Mouse (Mus musculus): Measurements from ENCODE around the gene Ppp1r12c. TPM values are rescaled to one million over a fixed set of nuclear protein-coding genes. Genes with fewer than 3 reads are reported as not detected.
"Not testable (repeated sequence)": the region's sequence is repeated elsewhere in the genome, so short reads cannot be mapped to it uniquely, and the experiment has no call there.

The Ppp1r12c gene
- polyA plus RNA-seq, 1 experiment, result 54.6 TPM

DNA sequence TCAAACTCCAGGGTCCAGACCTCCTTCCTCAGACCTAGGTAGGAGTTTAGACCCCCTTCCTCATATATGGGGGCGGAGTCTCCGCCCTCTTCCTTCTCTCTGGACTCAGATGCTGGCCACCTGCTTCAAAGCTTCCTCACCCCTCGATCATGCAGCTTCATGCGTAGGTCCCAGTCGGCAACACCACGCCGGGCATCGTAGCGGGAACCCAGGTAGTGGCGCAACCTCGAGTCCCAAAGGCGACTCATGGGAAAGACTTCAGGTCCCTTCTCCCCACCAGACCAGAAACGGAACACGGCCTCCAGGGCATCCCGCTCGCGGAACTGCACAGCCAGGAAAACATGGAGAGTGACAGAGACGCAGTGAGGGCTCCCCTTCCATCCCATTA is 25.8 kb upstream of the Ppp1r12c start:
- Histone ChIP-seq H3K79me2 (ENCODE audit: control insufficient read depth, insufficient read depth) (no peaks in the 10 kb centered on the region), H3K27me3 (ENCODE audit: control insufficient read depth, insufficient read depth, insufficient read length) (no peaks in the 10 kb centered on the region), H3K36me3 (ENCODE audit: control insufficient read depth, insufficient read depth) (no peaks in the 10 kb centered on the region), H3K4me3 (ENCODE audit: insufficient read depth, poor library complexity, severe bottlenecking) (no peak overlapping the region), H3K79me3 (ENCODE audit: low read depth) (no peaks in the 10 kb centered on the region), H3ac (ENCODE audit: control insufficient read depth, insufficient read length, low read depth) (no peak overlapping the region)
- TF ChIP-seq FOSL1 (IDR thresholded peaks at IDR 0.05; ENCODE audit: insufficient read depth, low read length, poor library complexity, severe bottlenecking) (no peak), MYOG (IDR thresholded peaks at IDR 0.05; ENCODE audit: control insufficient read depth, extremely low read depth, insufficient read length) (no peak), CEBPB (IDR thresholded peaks at IDR 0.05; ENCODE audit: low read depth) (no peak), CTCF (IDR thresholded peaks at IDR 0.05; ENCODE audit: control insufficient read depth, insufficient read depth, insufficient read length) (no peak), MAX (IDR thresholded peaks at IDR 0.05) (no peak)

DNA sequence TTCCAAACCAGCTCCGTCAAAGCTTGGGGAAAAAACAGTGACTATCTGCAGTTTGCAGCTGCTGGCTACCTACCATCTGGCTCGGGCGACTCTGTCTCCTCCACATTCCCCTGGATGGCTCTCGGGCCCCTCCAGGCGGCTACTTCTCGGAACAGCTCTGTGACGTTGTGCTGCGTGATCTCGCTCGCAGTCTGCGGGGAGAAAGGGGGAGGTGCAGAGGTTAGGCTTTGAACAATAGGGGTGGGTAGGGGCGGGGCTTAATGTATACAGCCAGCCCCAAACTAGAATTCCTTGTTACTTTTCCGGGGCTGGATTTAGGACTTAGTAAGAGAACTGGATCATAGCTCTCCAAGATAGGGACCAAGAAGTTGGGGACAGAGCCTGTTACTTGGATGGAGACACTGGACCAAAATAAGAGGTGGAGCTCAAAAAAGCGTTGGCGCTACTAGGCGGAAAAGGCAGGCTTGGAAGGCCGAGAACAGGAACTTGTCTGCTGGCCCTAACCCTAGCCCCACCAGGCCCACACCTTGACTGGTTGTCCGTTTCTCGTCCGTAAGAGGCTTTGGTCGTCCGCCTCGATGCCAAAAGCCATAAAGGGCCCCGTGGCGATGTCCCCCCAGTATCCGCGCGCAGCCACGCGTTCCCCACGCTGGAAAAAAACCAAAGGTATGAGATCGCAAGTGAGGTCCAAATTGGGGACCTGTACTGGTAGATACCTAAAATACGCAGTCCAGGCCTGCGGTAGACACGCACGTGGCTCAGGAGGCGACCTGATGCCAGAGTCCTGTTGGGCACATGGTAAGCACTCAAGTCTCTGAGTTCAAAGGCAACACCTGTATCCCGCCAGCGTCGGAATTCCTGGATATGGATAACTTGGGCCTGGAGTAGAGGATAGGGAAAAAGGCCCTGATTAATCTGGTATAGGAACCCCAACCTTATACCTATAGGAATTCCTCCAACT is 25.1 kb upstream of the Ppp1r12c start:
- H3K27me3 ChIP-seq (ENCODE audit: control insufficient read depth, insufficient read depth, insufficient read length), result no peaks in the 10 kb centered on the region
- no peaks in the 10 kb centered on the region for H3K36me3 ChIP-seq (ENCODE audit: control insufficient read depth, insufficient read depth)
- no peaks in the 10 kb centered on the region for H3K79me3 ChIP-seq (ENCODE audit: low read depth)
- no peak overlapping the region for H3K4me3 ChIP-seq (ENCODE audit: insufficient read depth, poor library complexity, severe bottlenecking)
- no peak overlapping the region for H3ac ChIP-seq (ENCODE audit: control insufficient read depth, insufficient read length, low read depth)
- TF ChIP-seq MYOG (IDR thresholded peaks at IDR 0.05; ENCODE audit: control insufficient read depth, extremely low read depth, insufficient read length) (no peak), MYOD1 (IDR thresholded peaks at IDR 0.05; ENCODE audit: control insufficient read depth, insufficient read length, low read depth) (no peak), USF1 (IDR thresholded peaks at IDR 0.05; ENCODE audit: low read depth) (no peak), FOSL1 (IDR thresholded peaks at IDR 0.05; ENCODE audit: insufficient read depth, low read length, poor library complexity, severe bottlenecking) (no peak), CEBPB (IDR thresholded peaks at IDR 0.05; ENCODE audit: low read depth) (no peak), MAX (IDR thresholded peaks at IDR 0.05) (no peak), CTCF (IDR thresholded peaks at IDR 0.05; ENCODE audit: control insufficient read depth, insufficient read depth, insufficient read length) (peak; percentile 65)
- no peaks in the 10 kb centered on the region for H3K79me2 ChIP-seq (ENCODE audit: control insufficient read depth, insufficient read depth)

DNA sequence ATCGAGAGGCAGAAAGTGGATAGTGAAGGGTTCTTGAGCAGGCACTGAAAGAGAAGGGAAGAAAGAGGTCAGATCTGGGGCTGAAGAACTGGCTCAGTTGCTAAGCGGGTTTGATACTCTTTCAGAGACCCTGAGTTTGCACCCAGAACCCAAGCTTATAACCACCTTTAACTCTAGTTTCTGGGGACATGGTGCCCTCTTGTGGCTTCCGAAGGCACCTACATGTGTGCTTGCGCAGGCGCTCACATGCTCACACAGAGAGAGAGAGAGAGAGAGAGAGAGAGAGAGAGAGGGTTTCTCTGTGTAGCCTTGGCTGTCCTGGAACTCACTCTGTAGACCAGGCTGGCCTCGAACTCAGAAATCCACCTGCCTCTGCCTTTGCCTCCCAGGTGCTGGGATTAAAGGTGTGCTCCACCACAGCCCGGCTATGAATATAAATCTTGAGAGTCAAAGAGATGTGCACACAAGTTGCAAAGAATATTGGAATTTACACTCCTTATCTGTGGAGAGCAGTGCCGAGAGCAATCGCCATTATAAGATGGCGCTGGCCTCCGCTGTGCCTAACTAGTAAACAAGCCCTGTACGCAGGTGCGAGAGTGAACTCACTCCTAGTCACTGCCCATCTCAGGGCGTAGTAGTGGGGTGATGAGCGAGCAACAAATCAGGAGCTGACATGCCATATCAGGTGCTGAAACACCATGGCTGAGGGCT is 22.9 kb upstream of the Ppp1r12c start, which contains the start of gene Tnni3:
Tnni3 (minus strand) TSS at position 18 of the 711 bp plus-strand sequence.
- not testable (repeated sequence) for H3K4me3 ChIP-seq (ENCODE audit: insufficient read depth, poor library complexity, severe bottlenecking); H3ac ChIP-seq (ENCODE audit: control insufficient read depth, insufficient read length, low read depth); H3K79me3 ChIP-seq (ENCODE audit: low read depth); H3K36me3 ChIP-seq (ENCODE audit: control insufficient read depth, insufficient read depth); H3K79me2 ChIP-seq (ENCODE audit: control insufficient read depth, insufficient read depth); H3K27me3 ChIP-seq (ENCODE audit: control insufficient read depth, insufficient read depth, insufficient read length)
- TF ChIP-seq CTCF (IDR thresholded peaks at IDR 0.05; ENCODE audit: control insufficient read depth, insufficient read depth, insufficient read length), result peak; percentile 13

DNA sequence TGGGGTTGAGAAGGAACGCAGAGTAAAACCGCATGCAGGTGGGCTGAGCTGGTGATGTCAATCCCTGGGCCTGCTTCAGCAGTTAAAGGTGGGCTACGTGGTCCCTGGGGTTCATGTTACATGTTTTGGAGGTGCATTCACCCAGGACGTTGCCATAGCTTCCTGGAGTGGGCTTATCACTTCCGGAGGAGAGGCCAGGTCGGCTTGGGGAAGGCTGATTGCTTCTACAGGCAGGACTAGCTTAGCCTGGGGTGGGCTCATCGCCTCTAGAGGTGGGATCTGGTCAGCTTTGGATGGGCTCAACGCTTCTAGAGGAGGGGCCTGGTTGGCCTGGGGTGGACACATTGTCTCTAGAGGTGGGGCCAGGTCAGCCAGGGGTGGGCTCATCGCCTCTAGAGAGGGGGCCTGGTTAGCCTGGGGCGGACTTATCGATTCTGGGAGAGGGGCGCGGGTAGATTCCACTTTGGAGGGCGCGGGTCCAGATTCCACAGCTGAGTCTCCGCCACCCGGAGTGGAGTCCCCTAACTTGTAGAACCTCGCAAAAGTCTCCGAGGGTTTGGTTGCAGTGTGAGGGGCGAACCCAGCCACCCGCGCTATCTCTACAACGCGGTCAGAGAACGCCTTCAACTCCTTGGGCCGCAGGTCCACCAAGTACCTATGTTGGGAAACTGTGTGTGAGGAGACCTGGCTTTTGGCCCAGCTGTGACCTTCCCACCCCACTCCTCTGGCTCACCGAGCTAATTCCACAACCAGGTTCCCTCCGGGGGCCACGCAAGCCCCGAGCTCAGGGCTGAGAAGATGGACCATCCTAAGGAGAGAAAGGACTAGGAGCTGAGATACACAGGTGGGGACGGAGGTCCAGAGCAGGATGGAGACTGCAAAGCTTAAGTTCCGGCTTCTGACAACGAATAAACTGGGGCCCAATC is 22.0 kb upstream of the Ppp1r12c start:
- H3K79me3 ChIP-seq (ENCODE audit: low read depth), result no peaks in the 10 kb centered on the region

DNA sequence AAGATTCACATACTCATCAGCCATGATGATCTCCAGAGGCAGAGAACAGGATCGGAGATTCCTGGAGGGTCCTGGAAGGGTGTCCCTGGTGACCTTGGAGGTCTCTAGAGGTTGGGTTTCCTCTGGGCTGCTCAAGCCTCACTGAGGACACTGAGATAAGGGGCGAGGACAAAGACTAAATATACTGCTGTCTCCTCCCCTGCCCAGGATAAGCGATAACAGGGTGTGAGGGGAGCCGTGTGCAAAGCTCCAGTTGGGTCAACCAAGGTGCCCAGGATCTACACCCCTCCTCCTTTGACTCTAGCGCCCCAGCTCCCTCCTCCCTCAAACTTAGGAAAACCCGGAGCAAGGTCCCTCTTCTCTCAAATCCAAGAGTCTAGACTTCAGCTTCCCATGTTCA is 20.8 kb upstream of the Ppp1r12c start:
- no peaks in the 10 kb centered on the region for H3K79me3 ChIP-seq (ENCODE audit: low read depth)
- no peaks in the 10 kb centered on the region for H3K36me3 ChIP-seq (ENCODE audit: control insufficient read depth, insufficient read depth)
- no peak overlapping the region for H3ac ChIP-seq (ENCODE audit: control insufficient read depth, insufficient read length, low read depth)
- H3K79me2 ChIP-seq (ENCODE audit: control insufficient read depth, insufficient read depth), result no peaks in the 10 kb centered on the region
- TF ChIP-seq MYOD1 (IDR thresholded peaks at IDR 0.05; ENCODE audit: control insufficient read depth, insufficient read length, low read depth), result no peak
- TF ChIP-seq CEBPB (IDR thresholded peaks at IDR 0.05; ENCODE audit: low read depth), result no peak
- no peak for TF ChIP-seq MAX (IDR thresholded peaks at IDR 0.05)
- no peak for TF ChIP-seq MYOG (IDR thresholded peaks at IDR 0.05; ENCODE audit: control insufficient read depth, extremely low read depth, insufficient read length)
- no peak for TF ChIP-seq FOSL1 (IDR thresholded peaks at IDR 0.05; ENCODE audit: insufficient read depth, low read length, poor library complexity, severe bottlenecking)
- no peak for TF ChIP-seq USF1 (IDR thresholded peaks at IDR 0.05; ENCODE audit: low read depth)
- TF ChIP-seq CTCF (IDR thresholded peaks at IDR 0.05; ENCODE audit: control insufficient read depth, insufficient read depth, insufficient read length), result no peak
- no peaks in the 10 kb centered on the region for H3K27me3 ChIP-seq (ENCODE audit: control insufficient read depth, insufficient read depth, insufficient read length)
- H3K4me3 ChIP-seq (ENCODE audit: insufficient read depth, poor library complexity, severe bottlenecking), result no peak overlapping the region

More for the DNA sequence above, 22.0 kb upstream of the Ppp1r12c start:
- H3ac ChIP-seq (ENCODE audit: control insufficient read depth, insufficient read length, low read depth), result no peak overlapping the region
- H3K4me3 ChIP-seq (ENCODE audit: insufficient read depth, poor library complexity, severe bottlenecking), result no peak overlapping the region
- no peak for TF ChIP-seq MYOG (IDR thresholded peaks at IDR 0.05; ENCODE audit: control insufficient read depth, extremely low read depth, insufficient read length)
- TF ChIP-seq USF1 (IDR thresholded peaks at IDR 0.05; ENCODE audit: low read depth), result no peak
- no peak for TF ChIP-seq CTCF (IDR thresholded peaks at IDR 0.05; ENCODE audit: control insufficient read depth, insufficient read depth, insufficient read length)
- no peak for TF ChIP-seq CEBPB (IDR thresholded peaks at IDR 0.05; ENCODE audit: low read depth)
- TF ChIP-seq MAX (IDR thresholded peaks at IDR 0.05), result no peak
- TF ChIP-seq MYOD1 (IDR thresholded peaks at IDR 0.05; ENCODE audit: control insufficient read depth, insufficient read length, low read depth), result no peak
- no peak for TF ChIP-seq FOSL1 (IDR thresholded peaks at IDR 0.05; ENCODE audit: insufficient read depth, low read length, poor library complexity, severe bottlenecking)
- no peaks in the 10 kb centered on the region for H3K36me3 ChIP-seq (ENCODE audit: control insufficient read depth, insufficient read depth)
- H3K79me2 ChIP-seq (ENCODE audit: control insufficient read depth, insufficient read depth), result no peaks in the 10 kb centered on the region
- no peaks in the 10 kb centered on the region for H3K27me3 ChIP-seq (ENCODE audit: control insufficient read depth, insufficient read depth, insufficient read length)

All from C2C12 (cell line).